Mouse (Mus musculus): Measurements from ENCODE around the gene Spin4.
A peak's percentile ranks its signal among the peaks of the same experiment; 100 is the strongest.

The Spin4 gene

GRCm38 (mm10) chrX:95026361-95026892 is at the start of gene Spin4:
Gene Spin4, minus strand, starts transcription at chrX:95026682.
- DNase-seq (ENCODE audit: low read depth, low spot score): peak; percentile 92

- DNase-seq (ENCODE audit: low read depth, low spot score): peak; percentile 10
Observed at GRCm38 (mm10) chrX:95027907-95028306, 1.4 kb upstream of the Spin4 start.

- DNase-seq (ENCODE audit: low read depth, low spot score): peak; percentile 33
Observed at GRCm38 (mm10) chrX:95025779-95026360, 612 bp downstream of the Spin4 start.

GRCm38 (mm10) chrX:95012033-95012432 is 14.4 kb downstream of the Spin4 start:
- DNase-seq (ENCODE audit: low read depth, low spot score): peak; percentile 74

- no peak for DNase-seq (ENCODE audit: low read depth, low spot score)
Observed at GRCm38 (mm10) chrX:94998845-94999244, 27.6 kb downstream of the Spin4 start.

- no peak for DNase-seq (ENCODE audit: low read depth, low spot score)
Observed at GRCm38 (mm10) chrX:94994113-94994512, 32.4 kb downstream of the Spin4 start.

GRCm38 (mm10) chrX:94990903-94991302 is 35.6 kb downstream of the Spin4 start:
- DNase-seq (ENCODE audit: low read depth, low spot score): no peak

- no peak for DNase-seq (ENCODE audit: low read depth, low spot score)
Observed at GRCm38 (mm10) chrX:94990080-94990825, 36.2 kb downstream of the Spin4 start.
